Mouse (Mus musculus): ENCODE measurements around the gene Gpr108. TPM values are rescaled to one million over a fixed set of nuclear protein-coding genes. Genes with fewer than 3 reads are reported as not detected.

Gpr108 gene
- polyA plus RNA-seq (2012; rRNA removed) = 16.3 and 16.7 TPM in 2 replicates

DNA sequence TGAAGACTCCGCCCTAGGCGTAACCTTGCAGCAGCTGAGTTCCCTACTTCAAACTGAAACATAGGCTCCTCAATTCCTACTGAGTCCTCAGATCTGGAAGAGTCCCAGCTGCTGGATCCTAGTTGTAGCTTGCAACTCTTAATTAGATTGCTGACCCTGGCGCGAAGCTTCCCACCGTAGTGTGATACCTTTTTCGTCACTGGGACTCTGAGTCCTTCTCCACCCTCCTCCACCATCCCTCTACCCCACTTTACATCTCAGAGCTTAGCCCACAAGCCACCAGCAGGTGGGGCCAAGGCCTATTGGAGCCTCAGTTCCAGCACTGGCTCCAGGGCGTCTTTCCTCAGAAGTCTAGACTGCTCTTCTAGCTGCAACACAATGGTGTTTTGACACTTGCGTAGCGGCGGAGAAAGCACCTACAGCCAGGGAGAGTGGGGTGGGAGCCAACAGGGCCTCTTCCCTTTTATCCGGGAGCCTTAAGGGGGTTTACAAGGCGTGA, at the start of gene Gpr108:
Gene Gpr108, minus strand, starts transcription at position 246 of the 499 bp plus-strand sequence.

DNA sequence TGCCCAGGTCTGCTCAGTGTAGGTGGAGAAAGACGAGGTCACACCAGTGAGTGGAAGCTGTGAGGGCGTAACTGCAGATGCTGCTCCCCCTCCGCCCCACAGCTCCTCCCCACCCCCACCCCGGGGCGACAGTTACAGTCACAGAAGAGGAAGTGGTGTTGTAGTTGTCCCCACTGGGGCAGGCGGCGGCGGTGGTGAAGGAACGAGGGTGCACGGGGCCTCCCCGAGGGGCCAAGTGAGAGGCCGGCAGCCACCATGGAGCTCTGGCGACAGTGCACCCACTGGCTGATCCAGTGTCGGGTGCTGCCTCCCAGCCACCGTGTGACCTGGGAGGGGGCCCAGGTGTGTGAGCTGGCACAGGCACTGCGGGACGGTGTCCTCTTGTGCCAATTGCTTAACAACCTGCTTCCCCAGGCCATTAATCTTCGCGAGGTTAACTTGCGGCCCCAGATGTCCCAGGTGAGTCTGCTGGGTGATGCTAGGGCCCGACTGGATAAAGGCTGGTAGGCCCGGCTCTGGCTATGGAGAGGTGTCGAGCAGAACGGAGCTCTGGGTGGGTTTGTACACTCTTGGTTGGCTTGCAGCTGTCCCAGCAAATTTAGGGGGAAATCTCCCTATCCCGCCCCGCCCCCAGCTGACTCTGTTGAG, 30.8 kb upstream of the Gpr108 start, which contains the start of gene Vav1:
Gene Vav1, plus strand, starts transcription at position 158 of the 648 bp plus-strand sequence.

DNA sequence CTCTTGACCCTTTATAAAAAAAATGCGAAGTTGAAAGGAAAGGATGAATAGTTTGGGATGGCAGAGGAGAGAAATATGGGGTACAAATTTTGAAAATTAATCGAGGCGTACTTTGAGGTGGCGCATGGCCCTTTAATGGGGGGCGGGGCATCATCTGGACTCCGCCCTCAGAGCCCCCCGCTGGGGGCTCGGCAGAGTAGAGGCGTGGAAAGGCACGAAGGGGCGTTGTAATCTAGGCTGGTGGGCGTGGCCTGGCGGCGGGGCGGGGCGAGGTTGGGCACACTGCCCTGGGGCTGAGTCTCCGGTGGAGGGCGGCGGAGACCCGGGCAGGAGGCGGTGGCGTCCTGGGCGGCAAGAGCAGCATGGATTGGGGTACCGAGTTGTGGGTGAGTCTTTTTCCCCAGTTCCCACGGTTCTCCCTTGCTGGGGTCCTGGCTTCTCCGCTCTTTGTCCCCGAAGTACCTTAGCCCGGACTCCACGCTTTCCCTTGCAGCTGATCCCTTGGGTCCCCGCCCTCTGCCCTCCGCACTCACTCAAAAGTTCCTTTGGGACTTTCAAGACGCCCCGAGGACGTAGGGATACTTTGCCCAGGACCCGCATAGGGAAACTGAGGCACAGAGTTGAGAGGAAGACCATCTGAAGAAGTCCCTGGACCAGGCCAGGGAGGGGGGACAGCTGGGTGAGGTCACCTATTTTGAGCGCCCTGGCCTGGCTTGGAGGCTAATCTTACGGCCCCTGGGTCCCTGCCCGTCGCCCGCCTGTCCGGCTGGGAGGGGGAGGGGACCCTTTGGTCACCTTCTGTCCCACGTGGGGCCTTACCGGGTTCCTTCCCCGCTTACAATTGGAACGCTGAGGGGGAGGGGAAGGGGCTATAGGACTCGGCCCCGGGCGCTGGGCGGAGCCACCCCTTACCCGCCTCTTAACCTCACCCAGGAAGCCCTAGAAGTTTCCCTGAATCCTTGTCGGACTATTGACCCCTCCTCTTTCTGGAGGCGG, 1.2 kb upstream of the Gpr108 start, which contains the start of gene Trip10:
Gene Trip10, plus strand, starts transcription at position 270 of the 996 bp plus-strand sequence.

DNA sequence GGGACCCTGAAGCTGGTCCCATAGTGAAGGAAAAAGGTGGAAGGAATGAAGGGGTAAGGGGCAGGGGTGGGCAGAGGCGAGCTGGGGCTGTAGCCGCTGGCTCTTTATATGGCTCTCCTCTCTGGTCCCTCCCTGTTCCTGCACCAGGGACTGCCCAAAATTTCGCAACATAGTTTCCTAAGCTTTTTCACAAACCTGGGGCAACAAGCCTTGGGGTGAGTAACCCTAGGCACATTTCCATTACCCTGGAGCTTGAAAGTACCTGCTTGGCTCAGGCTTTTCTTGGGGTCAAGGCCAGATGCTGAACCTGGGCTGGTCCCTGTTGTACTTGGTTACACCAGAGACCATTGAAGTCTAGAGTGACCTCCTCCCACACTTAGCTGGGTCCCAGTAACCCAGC, 20.2 kb downstream of the Gpr108 start, which contains the start of gene C3:
Gene C3, minus strand, starts transcription at position 123 of the 400 bp plus-strand sequence.

DNA sequence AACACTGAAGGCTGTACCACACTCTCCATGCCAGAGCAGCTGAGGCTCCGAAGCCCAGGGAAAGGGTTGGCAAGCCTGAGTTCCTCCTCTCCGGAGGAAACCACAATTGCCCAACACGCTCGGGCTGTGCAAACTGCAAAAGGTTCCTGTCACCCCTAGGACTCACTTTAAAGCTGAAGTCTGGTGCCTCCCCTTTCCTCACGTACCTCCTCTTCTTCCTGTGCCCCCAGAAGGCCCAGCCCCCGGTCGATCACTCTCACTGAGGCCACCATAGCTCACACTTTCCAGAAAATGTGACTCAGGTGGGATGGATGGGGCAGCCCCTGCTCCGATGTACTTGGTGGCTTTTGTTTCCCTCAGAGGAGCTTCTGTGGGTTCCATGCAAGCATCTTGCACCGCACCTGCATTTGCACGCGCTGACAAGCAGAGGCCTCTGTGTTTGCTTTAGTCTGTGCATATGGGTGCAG, 54.2 kb downstream of the Gpr108 start, which contains the start of gene Tnfsf14:
Gene Tnfsf14, minus strand, starts transcription at position 137 of the 467 bp plus-strand sequence.

Other genes with a start within 250 kb of the Gpr108 start
- gene Pspn, start 248.4 kb downstream of the Gpr108 start, polyA plus RNA-seq (2012; rRNA removed) = 0.39 TPM in 1 of 2 replicates, not detected in the other
- 80.5 and 81.7 TPM in 2 replicates for gene Gtf2f1, start 237.2 kb downstream of the Gpr108 start, polyA plus RNA-seq (2012; rRNA removed)
- 0.04 and 0.06 TPM in 2 replicates for gene Gm17949, start 237.0 kb downstream of the Gpr108 start, polyA plus RNA-seq (2012; rRNA removed)
- 69.3 and 75.7 TPM in 2 replicates for gene Khsrp, start 216.9 kb downstream of the Gpr108 start, polyA plus RNA-seq (2012; rRNA removed)
- gene Slc25a41, start 206.8 kb downstream of the Gpr108 start, polyA plus RNA-seq (2012; rRNA removed) = 0.04 and 0.08 TPM in 2 replicates
- 3.5 TPM in 2 replicates for gene Crb3, start 189.3 kb downstream of the Gpr108 start, polyA plus RNA-seq (2012; rRNA removed)
- 99.8 and 105 TPM in 2 replicates for gene Slc25a23, start 188.6 kb downstream of the Gpr108 start, polyA plus RNA-seq (2012; rRNA removed)
- gene Dennd1c, start 169.9 kb downstream of the Gpr108 start, polyA plus RNA-seq (2012; rRNA removed) = 3.1 and 3.5 TPM in 2 replicates
- 187 and 200 TPM in 2 replicates for gene Tubb4a, start 160.7 kb downstream of the Gpr108 start, polyA plus RNA-seq (2012; rRNA removed)
- 8.1 TPM in 2 replicates for gene Tnfsf9, start 143.1 kb downstream of the Gpr108 start, polyA plus RNA-seq (2012; rRNA removed)
- gene Cd70, start 98.7 kb downstream of the Gpr108 start, polyA plus RNA-seq (2012; rRNA removed) = 0.84 and 0.88 TPM in 2 replicates
- gene Tnfsf14, start 54.3 kb downstream of the Gpr108 start, polyA plus RNA-seq (2012; rRNA removed) = not detected in 2 replicates
- 1.5 and 3.6 TPM in 2 replicates for gene C3, start 20.3 kb downstream of the Gpr108 start, polyA plus RNA-seq (2012; rRNA removed)
- 10.2 and 11.1 TPM in 2 replicates for gene Trip10, start 1.0 kb upstream of the Gpr108 start, polyA plus RNA-seq (2012; rRNA removed)
- 0.88 and 1.3 TPM in 2 replicates for gene Vav1, start 30.7 kb upstream of the Gpr108 start, polyA plus RNA-seq (2012; rRNA removed)
- 2.3 and 3.9 TPM in 2 replicates for gene Adgre1, start 110.2 kb upstream of the Gpr108 start, polyA plus RNA-seq (2012; rRNA removed)

All from central nervous system, embryonic 18 days (tissue).